Mouse (Mus musculus) layer of hippocampus, adult 6 months (tissue): ENCODE measurements around the gene Bhmt. TPM values are rescaled to one million over a fixed set of nuclear protein-coding genes. Genes with fewer than 3 reads are reported as not detected.

ENCODE experiments used
- long read RNA-seq, 2 experiments: library from polyadenylated mRNA; unstranded; transcript quantifications; one replicate each; pipeline ENCODE4 v2.0.0; 2019 to 2020
- polyA plus RNA-seq: library from polyadenylated mRNA; unstranded; fragments of <200 nt; fragmentation: Nextera tagmentation; gene quantifications from 2 replicates; pipeline ENCODE4 v1.2.3, GENCODE M21; 2021

Bhmt gene
- 0.58 TPM in 1 of 2 replicates, not detected in the other for polyA plus RNA-seq
- long read RNA-seq, experiment 1, partial matches to known transcripts: 0 of 1 reads
- long read RNA-seq, experiment 1, other reads (novel, unspliced or antisense): 0 of 1 reads
- long read RNA-seq, experiment 2: 0 reads

DNA sequence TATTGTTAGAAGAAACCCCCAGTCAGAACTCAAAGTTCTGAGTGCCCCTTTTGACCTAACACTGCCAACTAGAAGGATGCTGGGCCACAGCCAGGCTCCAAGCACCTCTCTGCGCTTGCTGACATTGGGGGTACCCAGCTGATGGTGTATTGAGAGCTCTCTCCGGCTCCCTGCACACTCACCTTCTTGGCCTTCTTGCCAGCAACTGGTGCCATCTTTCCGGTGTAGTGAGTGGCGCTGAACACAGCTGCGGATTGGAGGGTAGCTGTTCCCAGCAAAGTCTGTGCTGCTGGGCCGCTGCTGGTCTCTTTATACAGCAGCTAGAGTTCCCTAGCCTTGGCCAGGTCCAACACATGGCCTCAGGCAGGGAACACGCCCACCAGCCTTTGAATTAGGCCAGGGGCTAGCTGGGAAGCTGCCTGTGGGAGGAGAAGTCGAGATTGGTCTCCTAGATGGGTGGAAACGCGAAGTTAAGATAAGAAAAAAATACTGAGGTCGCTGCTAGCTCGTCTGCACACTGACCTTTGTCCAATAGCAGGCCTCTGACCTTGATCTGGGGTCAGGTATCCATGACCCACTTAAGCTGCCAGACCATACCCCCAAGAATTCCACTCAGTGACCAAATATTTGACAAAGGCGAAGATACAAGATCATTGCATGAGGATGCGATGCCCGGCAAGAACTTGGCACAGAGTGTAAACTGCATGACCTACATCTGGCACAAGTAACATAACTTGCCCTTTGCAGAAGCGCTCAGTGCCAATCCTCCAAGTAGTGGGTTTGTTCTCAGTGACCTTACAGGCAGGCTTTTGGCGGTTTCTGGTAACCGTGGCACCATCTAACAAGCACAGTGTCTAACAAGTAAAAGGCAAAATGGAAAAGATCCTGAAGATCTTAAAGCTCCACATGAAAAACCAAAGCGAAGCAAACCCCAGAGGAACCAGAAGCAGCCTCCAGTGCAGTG lies at the start of gene Bhmt:
TSS of gene Bhmt (minus strand) at position 680 of the 964 bp plus-strand sequence.

DNA sequence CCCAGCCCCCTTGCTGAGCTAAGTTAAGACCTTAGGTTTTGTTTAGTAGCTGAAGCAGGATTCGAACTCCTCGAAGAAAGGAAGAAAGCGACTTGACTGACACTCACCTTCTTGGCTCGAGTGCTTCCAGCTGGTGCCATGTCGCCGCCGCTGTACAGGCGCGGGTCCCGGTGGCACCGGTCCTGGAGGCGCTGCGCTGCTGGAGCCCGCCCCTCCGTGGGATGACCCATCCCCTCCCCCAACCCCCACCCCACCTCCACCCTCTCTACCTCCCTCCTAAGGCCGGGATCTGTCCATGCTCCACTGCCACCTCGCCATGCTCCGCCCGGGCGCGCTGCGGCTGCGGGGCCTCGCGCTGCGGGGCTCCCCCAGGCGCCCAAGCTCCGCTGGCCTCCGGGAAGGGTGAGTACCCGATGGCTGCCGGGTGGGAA lies 36.4 kb upstream of the Bhmt start, which contains the start of the genes Bhmt2 and Dmgdh:
TSS of gene Bhmt2 (minus strand) at position 172 of the 431 bp plus-strand sequence.
TSS of gene Dmgdh (plus strand) at position 303 of the 431 bp plus-strand sequence.

Other genes with a start within 250 kb of the Bhmt start
- 2.1 and 2.6 TPM in 2 replicates for gene Jmy, start 138.2 kb downstream of the Bhmt start, polyA plus RNA-seq
- gene Bhmt2, start 36.3 kb upstream of the Bhmt start, polyA plus RNA-seq: 0.16 TPM in 1 of 2 replicates, not detected in the other
- gene Dmgdh, start 36.5 kb upstream of the Bhmt start, polyA plus RNA-seq: 0.06 and 0.31 TPM in 2 replicates
- gene Arsb, start 133.7 kb upstream of the Bhmt start, polyA plus RNA-seq: 58.8 and 72.0 TPM in 2 replicates